1 mouse cellular context compared by ENCODE assay signal in genomic region chr19:4257216-4257896, GRCm38 (mm10).
TF ChIP-seq lines count a peak whose summit lies in the region.

No protein-coding gene starts in this region.

TF ChIP-seq in CH12.LX, 34 proteins besides CTCF, POLR2A, EP300 and RAD21:
- TF ChIP-seq MAZ (IDR thresholded peaks at IDR 0.05; ENCODE audit: low read depth, low read length) = 0 out of 2 replicates have a peak, but pooled peaks have one; percentile 39
- TF ChIP-seq BHLHE40 (IDR thresholded peaks at IDR 0.05; ENCODE audit: low read depth, low read length) = no peak
- no peak for TF ChIP-seq NELFE (IDR thresholded peaks at IDR 0.05; ENCODE audit: low read depth, low read length)
- TF ChIP-seq TCF12 (IDR thresholded peaks at IDR 0.05; ENCODE audit: low read depth, low read length) = peak; percentile 74
- peak; percentile 95 for TF ChIP-seq SIN3A (IDR thresholded peaks at IDR 0.05; ENCODE audit: low read length)
- TF ChIP-seq SMC3 (IDR thresholded peaks at IDR 0.05; ENCODE audit: low read depth, low read length) = peak; percentile 99
- TF ChIP-seq ZC3H11A (IDR thresholded peaks at IDR 0.05; ENCODE audit: low read depth, low read length) = peak; percentile 94
- no peak for TF ChIP-seq CHD1 (IDR thresholded peaks at IDR 0.05; ENCODE audit: low read depth, low read length)
- peak; percentile 42 for TF ChIP-seq IRF4 (IDR thresholded peaks at IDR 0.05; ENCODE audit: low read depth, low read length)
- no peak for TF ChIP-seq JUN (IDR thresholded peaks at IDR 0.05; ENCODE audit: insufficient read depth, low read depth, low read length)
- no peak for TF ChIP-seq USF2 (conservative IDR thresholded peaks at IDR 0.05; ENCODE audit: low read depth, low read length)
- TF ChIP-seq KAT2A (IDR thresholded peaks at IDR 0.05; ENCODE audit: insufficient replicate concordance, low read length) = peak; percentile 97; the same call in 1 of the 2 replicates
- TF ChIP-seq RCOR1 (conservative IDR thresholded peaks at IDR 0.05; ENCODE audit: low read depth, low read length) = no peak
- no peak for TF ChIP-seq JUND (conservative IDR thresholded peaks at IDR 0.05; ENCODE audit: low read depth, low read length)
- peak; percentile 78; the same call in 1 of the 2 replicates for TF ChIP-seq TBP (conservative IDR thresholded peaks at IDR 0.05; ENCODE audit: low read depth, low read length)
- no peak for TF ChIP-seq UBTF (IDR thresholded peaks at IDR 0.05; ENCODE audit: low read depth, low read length)
- TF ChIP-seq USF1 (IDR thresholded peaks at IDR 0.05; ENCODE audit: low read depth, low read length) = no peak
- TF ChIP-seq MEF2A (IDR thresholded peaks at IDR 0.05; ENCODE audit: borderline replicate concordance, low read depth, low read length) = peak; percentile 66; the same call in 1 of the 2 replicates
- peak; percentile 63 for TF ChIP-seq ELF1 (IDR thresholded peaks at IDR 0.05; ENCODE audit: low read depth, low read length)
- peak; percentile 75; the same call in 1 of the 2 replicates for TF ChIP-seq GABPA (IDR thresholded peaks at IDR 0.05; ENCODE audit: insufficient replicate concordance, low read depth, low read length)
- peak; percentile 48; the same call in 1 of the 2 replicates for TF ChIP-seq ZNF384 (IDR thresholded peaks at IDR 0.05; ENCODE audit: low read depth, low read length)
- TF ChIP-seq HCFC1 (IDR thresholded peaks at IDR 0.05; ENCODE audit: low read depth, low read length) = peak; percentile 100
- 0 out of 2 replicates have a peak, but pooled peaks have one; percentile 9 for TF ChIP-seq MYC (IDR thresholded peaks at IDR 0.05; ENCODE audit: low read depth, low read length)
- peak; percentile 91 for TF ChIP-seq NRF1 (IDR thresholded peaks at IDR 0.05; ENCODE audit: low read depth, low read length)
- no peak for TF ChIP-seq ZKSCAN1 (IDR thresholded peaks at IDR 0.05; ENCODE audit: borderline replicate concordance, low read depth, low read length)
- peak; percentile 5; the same call in 1 of the 2 replicates for TF ChIP-seq ZMIZ1 (IDR thresholded peaks at IDR 0.05; ENCODE audit: low read depth, low read length)
- TF ChIP-seq MXI1 (IDR thresholded peaks at IDR 0.05; ENCODE audit: low read depth, low read length) = peak; percentile 89
- TF ChIP-seq MAX (IDR thresholded peaks at IDR 0.05; ENCODE audit: low read length) = peak; percentile 8; the same call in 1 of the 2 replicates
